Mouse (Mus musculus): ENCODE results near the gene Srbd1. TPM values are rescaled to one million over a fixed set of nuclear protein-coding genes. Genes with fewer than 3 reads are reported as not detected.

Gene Srbd1
- polyA plus RNA-seq, 1 experiment = 5.9 TPM

DNA sequence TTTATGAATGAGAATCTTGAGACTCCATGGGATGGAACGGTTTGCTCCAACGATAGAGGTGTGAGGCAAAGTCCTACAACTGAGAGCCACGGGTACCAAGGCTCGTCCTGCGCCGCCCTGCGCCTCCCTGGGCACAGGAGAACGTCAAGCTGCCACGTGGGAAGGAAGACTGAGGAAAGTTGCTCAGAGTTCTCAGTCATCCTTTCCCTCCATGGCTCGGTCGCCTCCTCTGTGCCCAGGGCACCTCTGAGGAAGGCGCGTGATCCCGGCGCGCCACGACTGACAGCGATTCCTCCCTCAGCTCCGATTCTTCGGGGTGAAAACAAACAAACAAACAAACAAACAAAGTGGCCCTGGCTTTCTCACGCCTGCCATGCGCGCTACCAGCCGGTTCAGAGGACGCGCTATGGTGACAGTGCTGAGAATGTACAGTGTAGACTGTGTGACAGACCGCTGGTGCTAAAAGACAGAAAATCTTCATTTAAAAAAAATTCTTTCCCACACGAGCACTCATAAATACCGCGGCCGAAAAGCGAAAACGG lies 367 bp downstream of the Srbd1 start:
- no peak for DNase-seq (ENCODE audit: low spot score)

DNA sequence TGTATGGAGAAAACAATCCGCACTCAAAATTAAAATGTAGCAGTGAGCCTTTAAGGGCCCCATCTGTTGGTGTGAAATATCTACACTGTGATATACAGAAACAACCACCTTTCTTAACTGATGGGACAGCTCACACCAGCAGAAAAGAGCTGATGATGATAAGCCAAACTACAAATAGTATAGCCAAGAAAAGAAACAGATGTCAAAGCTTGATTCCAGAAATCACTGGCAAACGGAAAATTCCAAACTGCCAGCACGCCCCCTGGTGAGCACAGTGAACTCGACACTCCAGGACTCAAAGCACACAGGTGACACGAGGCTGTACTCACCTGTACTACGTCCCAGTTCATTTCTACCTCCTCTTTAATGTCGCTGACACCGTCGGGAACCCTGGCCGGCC lies 9.1 kb downstream of the Srbd1 start:
- no peak for DNase-seq (ENCODE audit: low spot score)

DNA sequence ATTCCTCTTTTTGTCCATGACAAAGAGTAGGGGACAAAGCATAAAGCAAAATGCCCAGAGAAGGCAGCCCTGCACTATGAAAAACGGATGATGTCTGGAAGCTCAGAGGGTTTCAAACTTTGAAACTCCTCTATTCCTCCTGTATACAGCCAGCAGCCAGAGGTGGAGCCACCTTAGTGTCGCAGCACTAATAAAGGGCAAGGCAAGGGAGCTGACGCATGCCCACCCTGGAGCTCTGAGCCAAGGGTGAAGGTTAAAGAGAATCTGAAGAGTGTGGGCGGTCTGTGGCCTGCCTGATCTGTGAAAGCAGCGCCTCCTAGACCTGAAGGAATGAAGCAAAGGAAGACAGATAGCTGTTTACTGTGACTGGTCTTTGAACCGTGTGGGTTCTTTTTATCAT lies 10.5 kb downstream of the Srbd1 start:
- DNase-seq (ENCODE audit: low spot score) = no peak

DNA sequence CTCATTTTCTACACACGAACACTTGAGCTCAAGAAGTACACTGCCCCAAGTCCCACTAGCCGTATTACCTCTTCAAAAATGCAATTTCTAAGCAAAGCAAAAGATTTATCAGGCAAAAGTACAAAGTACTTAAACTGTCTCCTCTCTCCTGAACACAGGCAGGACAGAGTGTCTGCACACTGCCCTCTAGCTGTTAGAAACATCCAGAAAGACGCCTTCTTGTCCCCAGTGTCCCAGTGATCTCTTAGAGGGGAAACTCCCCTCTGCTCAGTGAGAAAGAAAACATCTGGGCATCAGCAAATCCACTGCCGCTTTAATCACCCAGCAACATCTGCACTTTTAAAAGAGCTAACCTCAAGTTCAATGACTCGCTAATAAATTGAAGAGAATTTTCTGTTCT lies 12.4 kb downstream of the Srbd1 start:
- no peak for DNase-seq (ENCODE audit: low spot score)

DNA sequence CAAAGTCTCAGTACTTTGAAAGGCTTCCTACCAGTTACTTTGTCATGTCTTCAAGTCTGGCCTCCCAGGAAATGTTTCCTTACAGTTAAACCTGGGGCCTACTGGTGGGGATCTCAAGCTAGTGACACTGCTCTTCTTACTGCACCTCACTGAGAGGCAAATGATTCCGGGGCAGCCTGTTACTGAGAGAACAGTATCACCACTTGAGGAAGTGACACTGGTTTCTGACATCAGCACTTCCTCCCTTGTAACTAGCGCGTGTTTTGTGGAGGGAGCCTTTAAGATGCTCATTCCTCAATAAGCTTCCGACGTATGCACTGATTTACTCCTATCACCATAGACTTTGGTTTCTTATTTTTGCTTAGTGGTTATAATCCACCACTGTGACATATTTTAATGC lies 16.8 kb downstream of the Srbd1 start:
- no peak for DNase-seq (ENCODE audit: low spot score)

DNA sequence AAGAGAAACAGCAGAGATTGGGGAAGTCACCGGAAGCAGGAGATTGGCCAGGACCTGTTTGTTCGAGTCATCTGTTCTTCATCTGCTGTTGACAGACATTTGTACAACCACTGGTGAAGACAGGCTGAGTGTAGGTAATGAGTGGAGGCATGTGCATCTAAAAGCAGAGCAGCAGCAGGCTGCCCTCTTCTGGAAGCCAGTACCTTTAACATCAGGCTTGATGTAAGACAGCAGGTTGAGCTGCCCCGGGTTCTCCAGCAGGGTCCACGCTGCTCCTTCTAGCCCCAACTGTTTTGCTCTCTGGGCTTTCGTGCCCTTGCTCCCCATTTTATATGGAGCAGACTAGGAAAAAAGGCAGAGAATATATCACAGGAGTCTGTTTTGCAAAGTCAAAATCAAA lies 19.1 kb downstream of the Srbd1 start:
- DNase-seq (ENCODE audit: low spot score) = no peak

DNA sequence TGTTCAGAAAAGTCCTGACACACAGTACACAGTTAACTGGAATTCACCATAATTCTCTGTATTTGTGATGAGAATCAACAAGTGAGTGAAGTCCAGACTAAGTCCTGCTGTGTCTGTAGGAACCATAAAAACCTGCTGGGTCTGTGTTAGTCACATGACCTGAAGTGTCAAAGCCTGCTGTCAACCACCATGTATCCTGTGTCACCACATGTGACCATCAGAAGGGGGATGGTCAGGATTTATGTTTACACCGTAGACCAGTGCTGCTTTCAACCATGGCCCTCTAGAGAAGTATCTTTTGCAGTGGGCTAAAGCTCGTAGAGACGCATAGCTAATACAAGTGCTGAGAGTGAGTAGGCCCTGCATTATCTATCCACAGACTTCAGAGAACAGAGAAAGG lies 21.8 kb downstream of the Srbd1 start:
- DNase-seq (ENCODE audit: low spot score) = no peak

DNA sequence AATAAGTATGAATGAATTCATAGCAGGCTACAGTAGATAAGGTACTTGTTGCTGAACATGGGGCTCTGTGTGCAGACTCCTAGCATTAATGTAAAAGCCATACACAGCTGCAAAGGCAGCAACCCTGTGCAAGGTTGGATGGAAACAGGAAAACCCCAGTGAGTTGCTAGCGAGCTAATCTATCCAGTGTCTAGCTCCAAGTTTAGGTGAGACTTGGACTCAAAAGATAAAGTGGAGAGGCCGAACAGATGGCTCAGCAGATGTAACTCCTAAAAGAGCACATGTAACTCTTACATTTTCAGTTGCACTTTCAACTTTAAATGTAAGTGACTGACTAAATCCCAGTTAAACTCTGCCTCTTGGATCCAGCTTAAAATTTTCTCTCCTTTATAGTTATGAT lies 48.1 kb downstream of the Srbd1 start:
- no peak for DNase-seq (ENCODE audit: low spot score)

DNA sequence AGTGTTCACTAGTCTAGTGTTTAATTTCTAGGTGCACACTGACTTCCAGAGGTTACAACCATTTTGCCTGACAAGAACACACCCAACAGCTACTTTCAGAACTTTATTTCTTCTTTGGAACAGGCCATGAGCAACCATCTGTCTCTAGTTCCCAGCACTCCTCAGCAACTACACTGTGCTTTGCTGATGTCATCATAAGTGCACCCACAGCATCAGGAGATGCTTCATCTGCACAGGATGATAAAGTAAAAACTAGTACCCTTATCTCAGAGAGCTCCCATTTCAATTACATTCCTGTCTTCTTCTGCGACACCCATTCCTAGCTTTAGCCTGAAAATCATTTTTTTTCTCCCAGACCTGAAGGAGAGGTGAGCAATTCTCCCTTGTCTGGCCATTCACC lies 51.9 kb downstream of the Srbd1 start:
- DNase-seq (ENCODE audit: low spot score) = no peak

DNA sequence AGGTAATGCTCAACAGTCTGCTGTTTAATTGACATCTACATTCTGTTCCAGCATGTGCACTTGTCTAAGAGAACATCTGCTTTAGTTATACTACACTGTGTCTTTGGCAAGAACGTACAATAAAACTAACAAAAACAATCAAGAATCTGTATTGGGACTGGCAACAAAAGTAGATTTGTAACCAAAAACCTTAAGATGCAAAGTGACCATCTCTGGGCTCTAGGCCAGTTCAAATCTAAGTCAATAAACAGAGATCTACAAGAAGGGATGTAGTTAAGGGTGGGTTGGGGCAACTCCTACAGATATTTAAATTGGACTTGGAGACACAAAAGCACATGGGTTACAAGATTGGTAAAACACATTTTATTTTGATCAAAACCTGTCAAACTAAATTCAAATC lies 53.3 kb downstream of the Srbd1 start:
- DNase-seq (ENCODE audit: low spot score) = no peak

DNA sequence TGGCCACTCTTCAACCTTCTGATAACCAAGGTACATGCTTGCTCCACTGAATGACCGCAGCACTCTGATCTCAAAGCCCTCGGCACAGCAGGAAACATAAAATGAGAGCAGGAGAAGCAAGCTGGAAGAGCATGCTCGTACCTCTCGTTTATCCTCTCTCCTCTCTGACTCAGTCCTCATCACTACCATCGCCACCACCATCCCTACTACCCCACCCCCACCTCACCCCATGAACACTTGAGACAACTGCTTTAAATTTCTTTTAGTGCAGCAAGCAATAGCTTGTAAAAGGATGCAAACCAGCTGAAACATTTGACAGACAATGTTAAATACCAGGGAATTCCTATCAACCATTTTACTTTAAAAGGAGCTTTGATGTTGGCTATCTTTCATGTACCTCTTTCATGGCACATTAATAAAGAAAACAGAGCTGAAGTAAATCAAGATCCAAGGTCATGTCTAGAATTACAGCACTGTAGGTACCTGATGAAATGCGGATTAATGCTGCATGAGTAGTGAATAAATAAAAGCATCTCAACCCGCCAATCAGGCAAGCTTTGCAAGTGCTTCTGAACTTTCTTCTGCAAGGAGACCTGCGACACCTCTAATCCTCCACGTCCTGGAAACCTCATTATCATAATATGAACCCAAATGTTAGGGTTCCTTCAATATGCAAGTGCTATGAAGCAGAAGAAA lies 54.9 kb downstream of the Srbd1 start:
- no peak for DNase-seq (ENCODE audit: low spot score)

DNA sequence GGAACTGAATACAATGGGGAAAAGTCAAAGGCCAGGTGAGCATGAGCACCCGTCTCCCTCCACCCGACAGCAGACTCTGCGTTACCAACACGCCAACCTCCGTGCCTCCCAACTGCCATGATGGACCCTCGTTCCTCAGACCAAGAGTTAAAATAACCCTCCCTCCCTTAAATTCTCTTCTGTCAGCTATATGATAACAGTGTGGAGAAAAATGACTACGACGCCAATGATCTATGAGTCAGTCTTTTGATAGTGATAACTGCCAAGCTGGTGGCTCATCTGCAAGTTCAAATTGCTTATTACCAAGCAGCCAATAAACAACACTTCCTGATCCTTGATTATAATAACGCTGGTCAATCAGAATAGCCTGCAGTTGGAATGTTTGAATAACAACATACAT lies 57.1 kb downstream of the Srbd1 start:
- no peak for DNase-seq (ENCODE audit: low spot score)

DNA sequence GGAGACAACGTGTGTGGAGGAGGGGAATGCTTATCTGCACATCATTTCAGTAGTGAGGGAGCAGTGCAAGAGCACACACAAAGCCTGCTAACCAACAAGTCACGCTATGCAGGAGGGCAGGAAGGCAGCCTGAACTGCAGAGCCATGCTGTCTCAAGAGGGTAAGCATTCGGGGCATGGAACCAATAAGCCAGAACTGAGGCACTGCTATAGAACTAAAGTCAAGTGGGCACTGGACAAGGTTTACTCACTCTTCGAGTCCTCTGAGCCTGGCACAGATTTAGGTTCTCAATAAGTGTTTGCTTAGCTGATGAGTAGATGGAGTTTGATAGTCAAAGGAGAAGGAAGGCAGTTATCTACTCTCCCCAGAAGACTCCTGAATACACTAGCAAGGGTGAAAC lies 58.8 kb downstream of the Srbd1 start:
- no peak for DNase-seq (ENCODE audit: low spot score)

DNA sequence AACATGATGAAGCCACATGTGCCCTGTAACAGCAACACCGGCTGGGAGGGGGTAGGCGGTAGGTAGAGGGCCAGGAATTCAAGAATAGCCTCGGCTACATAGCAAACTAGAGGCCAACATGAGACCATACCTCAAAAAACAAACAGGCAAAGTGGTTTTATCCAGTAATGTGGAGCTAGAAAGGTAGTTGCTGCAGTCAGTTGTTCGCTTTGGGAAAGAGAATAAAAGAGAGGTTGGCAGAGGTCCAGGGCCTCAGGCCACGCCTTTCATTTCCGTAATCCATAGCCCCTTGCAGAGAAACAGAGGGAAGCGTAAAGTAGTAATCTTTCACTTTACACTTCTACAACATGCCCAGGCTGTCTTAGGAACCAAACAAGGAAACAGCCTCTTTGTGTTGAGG lies 61.8 kb downstream of the Srbd1 start:
- no peak for DNase-seq (ENCODE audit: low spot score)

DNA sequence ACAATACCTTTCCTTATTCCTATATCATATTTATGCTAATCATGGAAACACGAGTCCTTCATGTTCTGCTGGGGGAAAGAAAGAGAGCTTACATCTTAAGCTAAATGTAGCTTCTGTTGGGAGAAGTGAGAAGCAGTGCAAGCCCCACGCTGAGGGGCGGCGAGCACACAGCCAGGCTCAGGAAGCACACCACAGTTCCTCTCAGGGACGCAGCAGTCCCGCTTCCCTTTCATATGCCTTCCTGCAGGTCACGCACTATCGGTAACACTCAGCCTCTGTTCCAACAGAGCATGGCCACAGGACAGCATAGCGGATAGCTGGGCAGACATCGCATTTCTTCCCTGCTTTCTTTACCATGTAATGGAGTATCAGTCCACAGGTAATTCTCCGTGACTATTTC lies 66.9 kb downstream of the Srbd1 start:
- no peak for DNase-seq (ENCODE audit: low spot score)

DNA sequence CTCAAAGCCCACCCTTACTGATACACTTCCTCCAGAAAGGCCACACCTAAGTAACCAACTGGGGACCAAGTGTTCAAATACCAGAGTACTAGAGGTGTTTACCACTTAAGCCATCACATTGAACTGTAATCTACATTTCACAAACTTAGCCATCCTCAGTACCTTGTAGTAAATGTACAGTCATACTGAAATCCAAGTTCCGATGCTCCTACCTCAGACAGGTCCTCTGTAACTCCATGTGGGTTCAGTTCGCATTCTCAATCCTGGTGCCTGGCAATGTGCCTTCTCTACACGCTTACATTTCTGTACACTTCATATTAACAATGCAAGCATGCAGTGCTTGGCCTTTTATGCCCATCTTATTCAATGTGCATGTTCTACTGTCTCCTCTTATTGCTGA lies 77.5 kb downstream of the Srbd1 start:
- no peak for DNase-seq (ENCODE audit: low spot score)

DNA sequence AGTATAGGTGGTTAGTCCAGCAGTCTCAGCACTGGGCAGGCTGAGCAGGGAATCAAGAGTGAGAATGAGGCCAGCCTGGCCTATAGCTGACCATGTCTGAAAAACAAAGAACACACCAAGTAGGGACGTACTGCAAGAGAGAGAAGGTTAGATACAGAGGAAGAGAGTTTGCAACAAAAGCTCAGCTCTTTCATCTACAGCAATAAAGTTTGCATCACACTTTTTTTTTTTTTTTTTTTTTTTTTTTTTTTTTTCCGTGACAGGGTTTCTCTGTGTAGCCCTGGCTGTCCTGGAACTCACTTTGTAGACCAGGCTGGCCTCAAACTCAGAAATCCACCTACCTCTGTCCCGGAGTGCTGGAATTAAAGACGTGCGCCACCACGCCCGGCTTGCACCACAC lies 79.1 kb downstream of the Srbd1 start:
- no peak for DNase-seq (ENCODE audit: low spot score)

DNA sequence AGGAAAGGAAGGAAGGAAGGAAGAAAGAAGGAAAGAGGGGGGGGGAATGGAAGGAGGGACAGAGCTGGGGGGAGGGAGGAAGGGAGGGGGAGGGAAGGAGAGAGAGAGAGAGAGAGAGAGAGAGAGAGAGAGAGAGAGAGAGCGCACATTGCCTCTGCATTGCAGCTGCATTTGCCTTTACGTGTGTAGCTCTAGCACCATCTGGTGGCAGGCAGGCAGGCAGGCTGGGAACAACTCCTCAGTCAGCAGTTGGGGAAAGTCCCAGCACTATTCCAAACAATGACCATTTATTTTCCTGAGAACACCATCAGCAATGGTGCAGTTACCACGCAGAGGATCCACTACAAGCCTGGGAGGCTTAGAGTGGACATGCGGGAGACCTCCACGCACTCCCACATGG lies 81.5 kb downstream of the Srbd1 start:
- peak; percentile 27 for DNase-seq (ENCODE audit: low spot score)

DNA sequence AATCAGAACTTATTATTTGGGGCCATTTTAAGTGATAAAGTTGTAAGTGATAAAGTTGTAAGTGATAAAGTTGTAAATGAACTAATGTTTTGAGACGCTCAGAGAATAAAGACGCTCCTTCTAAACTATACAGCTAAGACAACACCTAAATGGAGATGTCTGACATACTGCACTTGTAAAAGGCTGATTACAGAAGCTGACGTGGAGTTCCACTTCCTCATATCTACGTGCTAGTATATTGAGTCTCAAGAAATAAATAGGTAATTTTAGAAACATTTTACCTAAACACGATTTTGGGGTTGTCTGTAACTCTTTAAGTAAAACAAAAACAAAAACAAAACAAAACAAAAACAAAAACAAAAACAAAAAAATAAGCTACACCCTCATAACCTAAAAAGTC lies 84.1 kb downstream of the Srbd1 start:
- DNase-seq (ENCODE audit: low spot score) = no peak

DNA sequence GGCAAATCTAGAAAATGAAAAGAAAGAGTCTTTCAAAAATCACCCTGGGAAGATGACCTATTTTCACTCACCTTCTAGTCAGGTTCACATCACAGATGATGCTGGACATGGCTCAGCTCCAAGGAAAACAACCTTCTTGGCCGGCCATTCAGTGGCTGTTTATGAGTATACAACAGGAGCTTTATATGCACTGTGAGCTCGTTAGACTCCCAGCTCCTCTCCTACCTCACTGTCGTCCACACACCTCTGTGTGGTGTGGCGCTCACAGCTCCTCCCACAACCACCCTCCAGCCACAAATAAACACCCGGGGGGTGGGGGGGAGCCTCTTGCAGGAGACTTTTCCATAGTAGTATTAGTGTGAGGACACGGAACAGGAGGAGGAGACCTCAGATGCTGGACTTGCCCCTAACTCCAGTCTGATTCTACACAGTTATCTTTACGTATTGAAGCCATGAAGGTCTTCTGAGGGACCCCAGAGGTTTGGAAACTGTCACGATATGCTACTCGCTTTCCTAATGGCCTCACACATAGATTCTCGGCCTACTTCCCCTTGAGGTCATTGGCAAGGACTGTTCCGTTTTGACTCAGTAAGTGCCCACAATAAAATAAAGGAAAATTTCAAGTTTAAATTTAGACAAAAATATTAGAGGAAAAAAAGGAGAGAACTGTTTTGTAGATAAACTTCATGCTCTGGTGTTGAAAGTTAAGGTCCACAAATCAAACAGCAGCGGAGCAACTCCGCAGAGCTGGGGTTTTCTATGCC lies 104.6 kb downstream of the Srbd1 start:
- no peak for DNase-seq (ENCODE audit: low spot score)

DNA sequence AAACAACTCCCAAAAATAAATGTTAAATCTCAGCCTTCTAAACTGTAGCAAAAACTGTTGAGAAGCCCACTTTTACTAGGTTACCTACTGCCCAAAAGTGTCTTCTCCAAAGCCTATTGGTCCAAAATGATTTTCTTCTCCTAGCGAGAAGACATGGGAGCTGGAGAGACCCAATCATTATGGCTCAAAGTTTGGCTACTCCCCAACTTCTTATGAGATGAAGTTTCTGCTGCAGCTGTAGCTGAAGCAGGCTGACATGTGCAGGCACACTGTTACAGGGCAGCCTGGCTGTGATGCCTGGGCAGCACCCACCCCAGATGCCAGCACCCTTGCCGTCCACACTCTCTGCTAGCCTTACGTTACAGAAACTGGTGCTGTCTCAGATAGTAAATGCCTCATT lies 105.2 kb downstream of the Srbd1 start:
- DNase-seq (ENCODE audit: low spot score) = no peak

DNA sequence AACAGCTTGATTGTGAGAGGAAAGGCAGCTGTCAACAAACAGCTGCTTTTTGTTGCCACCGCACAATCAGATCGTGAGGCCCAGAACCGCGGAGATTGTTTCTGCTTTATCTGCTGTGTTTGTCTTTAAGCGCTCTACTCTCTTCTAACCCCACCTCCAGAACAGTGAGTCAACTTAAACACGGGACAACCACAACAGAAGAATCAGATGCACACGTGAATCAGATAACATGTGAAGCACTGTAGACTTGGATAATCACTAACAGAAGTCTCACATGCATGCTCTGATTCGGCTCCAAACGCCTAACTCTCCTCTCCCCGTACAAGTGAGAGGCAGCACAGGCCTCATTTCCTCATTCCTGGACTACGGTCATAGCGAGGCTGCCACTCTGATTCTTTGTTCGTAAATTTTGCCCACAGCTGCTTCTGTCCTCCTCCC lies 106.7 kb downstream of the Srbd1 start:
- peak; percentile 24 for DNase-seq (ENCODE audit: low spot score)

DNA sequence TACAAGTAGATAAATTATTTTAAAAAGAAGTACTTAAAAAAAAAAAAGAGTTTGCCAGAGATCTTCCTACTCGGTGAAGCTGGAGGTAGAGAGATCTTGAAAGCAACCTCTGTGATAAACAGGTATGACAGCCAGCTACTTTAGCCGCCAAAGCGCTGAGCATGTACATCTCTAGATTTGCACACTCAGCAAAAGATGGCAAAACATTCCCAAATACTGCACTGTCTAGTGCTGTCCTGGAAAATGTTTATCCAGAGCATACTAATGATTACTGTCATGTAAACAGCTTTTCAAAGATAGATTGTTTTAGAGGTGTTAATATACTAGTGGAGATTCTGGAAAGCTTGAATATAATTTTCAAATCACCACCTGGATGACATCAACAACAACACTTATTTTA lies 109.4 kb downstream of the Srbd1 start:
- no peak for DNase-seq (ENCODE audit: low spot score)

Data from urinary bladder, adult 2 months (tissue).